Mouse (Mus musculus): Measurements from ENCODE around the gene Oas1a.

- peak in 1 of 2 experiments; percentile 15; a peak in 2 of 4 replicates for TF ChIP-seq CTCF (conservative IDR thresholded peaks at IDR 0.05 in 1 of 2, IDR thresholded peaks at IDR 0.05 in 1 of 2; ENCODE audit: low read depth in 2 of 2, low read length in 2 of 2)
- no peak for TF ChIP-seq POLR2A (IDR thresholded peaks at IDR 0.05; ENCODE audit: low read depth, low read length)
- TF ChIP-seq ZKSCAN1 (IDR thresholded peaks at IDR 0.05; ENCODE audit: borderline replicate concordance, low read depth, low read length) = no peak
- no peak for TF ChIP-seq MAFK (IDR thresholded peaks at IDR 0.05; ENCODE audit: insufficient replicate concordance, low read length)
- no peak for TF ChIP-seq CHD2 (IDR thresholded peaks at IDR 0.05; ENCODE audit: low read length)
- TF ChIP-seq USF1 (IDR thresholded peaks at IDR 0.05; ENCODE audit: low read depth, low read length) = no peak
- TF ChIP-seq ZC3H11A (IDR thresholded peaks at IDR 0.05; ENCODE audit: low read depth, low read length) = no peak
- no peak for TF ChIP-seq MAX (IDR thresholded peaks at IDR 0.05; ENCODE audit: low read length)
- TF ChIP-seq EP300 (IDR thresholded peaks at IDR 0.05; ENCODE audit: low read length) = no peak
- TF ChIP-seq E2F4 (IDR thresholded peaks at IDR 0.05; ENCODE audit: insufficient replicate concordance, low read depth, low read length) = no peak
- TF ChIP-seq ZMIZ1 (IDR thresholded peaks at IDR 0.05; ENCODE audit: low read depth, low read length) = no peak
- no peak for TF ChIP-seq RAD21 (IDR thresholded peaks at IDR 0.05; ENCODE audit: low read depth, low read length)
- TF ChIP-seq JUND (conservative IDR thresholded peaks at IDR 0.05; ENCODE audit: low read depth, low read length) = no peak
These were observed 31.3 kb upstream of the Oas1a start for GRCm38 (mm10) chr5:120938586-120938985.
